Mouse (Mus musculus) gastrocnemius, adult 18-20 months (tissue): ENCODE data around the gene Cd3eap. TPM values are rescaled to one million over a fixed set of nuclear protein-coding genes. Genes with fewer than 3 reads are reported as not detected.
A peak's percentile ranks its signal among the peaks of the same experiment; 100 is the strongest.

Experiments used
- DNase-seq: peaks from one replicate; pipeline ENCODE4 v3.0.0; 2021; ENCODE audit warnings: low spot score
- total RNA-seq, 2 experiments: library from RNA; stranded (reverse); gene quantifications; 2 replicates each; pipeline ENCODE4 v1.2.3; 2021

Cd3eap gene
- total RNA-seq, 2 experiments from 2014 or later: 10.8 to 11.4 TPM

- DNase-seq: no peak
These were observed 23.7 kb downstream of the Cd3eap start for GRCm38 (mm10) chr7:19335583-19335982.

GRCm38 (mm10) chr7:19332709-19333352 lies 26.5 kb downstream of the Cd3eap start:
- peak; percentile 84 for DNase-seq

- no peak for DNase-seq
These were observed 27.4 kb downstream of the Cd3eap start for GRCm38 (mm10) chr7:19331910-19332309.

GRCm38 (mm10) chr7:19328425-19328824 lies 30.9 kb downstream of the Cd3eap start:
- no peak for DNase-seq

DNA sequence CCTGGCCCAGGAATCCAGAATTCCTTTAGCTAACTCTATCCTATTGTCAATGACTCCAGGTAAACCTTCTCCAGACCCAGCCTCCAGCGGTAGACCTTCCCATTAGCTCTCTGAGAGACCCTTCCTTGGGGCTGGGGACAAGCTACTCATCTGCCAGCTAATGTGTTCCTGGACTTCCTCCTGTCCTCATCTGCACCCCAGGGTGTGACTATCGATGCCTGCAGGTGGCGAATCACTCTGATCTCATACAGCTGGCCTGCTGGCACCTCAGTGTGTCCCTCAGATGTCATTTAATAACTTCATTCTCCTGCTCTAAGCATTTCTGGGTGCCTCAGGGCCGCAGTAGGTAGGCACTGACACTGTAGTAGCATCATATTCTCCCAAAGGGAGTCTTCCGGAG lies 31.5 kb downstream of the Cd3eap start:
- no peak for DNase-seq

GRCm38 (mm10) chr7:19327128-19327527 lies 32.2 kb downstream of the Cd3eap start:
- peak; percentile 94 for DNase-seq

DNA sequence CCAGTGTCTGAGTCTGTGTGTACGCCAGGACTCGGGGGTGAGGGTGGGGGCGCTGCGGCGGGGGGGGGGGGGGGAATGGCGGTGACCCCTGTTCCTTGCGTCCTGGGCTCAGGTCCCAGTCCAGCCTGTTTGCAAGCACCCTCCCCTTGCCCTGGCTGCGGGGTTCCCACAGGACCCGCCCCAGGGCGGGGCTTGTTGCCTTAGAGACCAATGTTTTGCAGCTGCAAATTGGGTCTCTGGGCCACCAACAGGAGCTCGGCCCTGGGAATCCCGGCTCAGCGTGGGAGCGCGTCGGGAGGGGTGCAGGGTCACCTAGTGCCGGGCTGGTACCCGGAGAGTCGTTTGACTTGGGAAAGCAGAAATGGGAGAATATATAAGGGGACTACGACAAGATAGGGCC lies 32.9 kb downstream of the Cd3eap start:
- peak; percentile 91 for DNase-seq

DNA sequence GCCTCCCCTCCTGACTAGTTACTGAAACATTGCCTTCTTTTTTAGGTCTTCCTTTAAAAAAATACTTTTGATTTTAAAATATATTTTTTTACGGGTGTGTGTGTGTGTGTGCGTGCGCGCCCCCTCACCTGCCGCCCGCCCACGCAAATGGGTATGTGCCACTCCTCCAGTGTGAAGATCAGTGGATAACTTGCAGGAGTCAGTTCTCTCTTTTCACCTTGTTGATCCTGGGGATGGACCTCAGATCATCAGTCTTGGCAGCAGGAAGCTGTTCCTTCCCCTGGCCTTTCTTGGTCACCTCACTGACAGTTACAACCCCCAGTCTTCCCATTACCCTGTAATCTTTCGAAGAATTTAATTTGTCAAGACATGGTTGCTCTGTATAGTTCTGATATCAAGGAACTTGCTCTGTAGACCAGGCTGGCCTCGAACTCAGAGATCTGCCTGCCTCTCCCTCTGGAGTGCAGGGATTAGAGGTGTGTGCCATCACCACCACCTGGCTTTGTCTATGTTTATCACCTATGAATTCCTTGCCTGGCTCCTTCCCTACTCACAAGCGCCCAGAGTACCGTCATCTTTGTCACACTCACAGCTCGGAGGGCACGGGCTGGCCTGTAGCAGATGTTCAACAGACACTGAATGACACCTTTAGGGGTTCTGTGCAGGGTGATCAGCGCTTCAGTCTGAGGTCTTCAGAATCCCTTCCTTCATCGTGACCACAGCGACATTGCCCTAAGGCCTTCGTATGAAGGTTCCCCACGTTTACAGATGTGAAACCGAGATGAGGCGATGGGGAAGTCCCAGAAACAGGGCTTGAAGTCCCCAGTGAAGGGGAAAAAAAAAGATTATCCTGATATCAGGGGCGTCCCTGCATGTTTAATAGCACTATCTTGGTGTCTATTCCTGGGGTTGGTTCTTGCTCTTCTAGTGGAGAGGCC lies 33.8 kb downstream of the Cd3eap start:
- DNase-seq: no peak

GRCm38 (mm10) chr7:19324221-19324620 lies 35.1 kb downstream of the Cd3eap start:
- DNase-seq: no peak

DNA sequence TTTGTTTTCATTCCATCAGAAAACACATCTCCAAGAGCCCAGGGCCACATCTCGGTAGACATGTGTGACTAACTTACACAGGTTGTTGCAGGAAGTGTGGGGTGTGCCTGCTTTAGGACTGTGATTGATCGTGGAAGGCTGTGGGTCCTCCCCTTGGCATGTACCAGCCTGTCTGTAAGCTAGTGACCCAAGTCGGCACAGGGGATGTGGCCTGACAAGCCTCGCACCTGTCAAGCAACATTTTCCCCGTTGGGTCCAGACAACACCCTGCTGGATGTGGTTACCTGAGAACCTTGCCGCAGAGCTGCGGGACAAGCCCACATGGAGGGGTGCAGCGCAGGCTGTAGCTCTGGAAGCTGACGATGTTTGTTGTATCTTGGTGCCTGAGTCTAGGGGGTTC lies 36.8 kb downstream of the Cd3eap start:
- DNase-seq: no peak

DNA sequence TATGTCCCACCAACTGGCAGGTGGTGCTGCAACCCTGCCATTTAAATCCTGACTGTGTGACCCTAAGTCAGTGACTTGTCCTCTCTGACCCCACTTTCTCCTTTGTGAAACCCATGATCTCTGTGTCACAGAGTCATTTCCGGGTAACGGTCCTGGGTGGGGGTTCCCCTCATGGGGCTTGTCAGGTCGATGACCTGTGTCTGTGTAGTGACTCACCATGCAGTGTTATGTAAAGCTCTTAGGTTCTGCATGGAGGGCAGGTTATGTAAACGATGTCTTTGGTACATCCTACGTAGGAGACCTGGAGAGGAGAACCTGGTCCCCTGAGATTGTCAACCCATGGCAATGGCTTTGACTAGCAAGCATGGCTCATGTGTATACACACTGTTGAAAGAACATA lies 37.8 kb downstream of the Cd3eap start:
- DNase-seq: no peak

GRCm38 (mm10) chr7:19320637-19321036 lies 38.6 kb downstream of the Cd3eap start:
- no peak for DNase-seq

DNA sequence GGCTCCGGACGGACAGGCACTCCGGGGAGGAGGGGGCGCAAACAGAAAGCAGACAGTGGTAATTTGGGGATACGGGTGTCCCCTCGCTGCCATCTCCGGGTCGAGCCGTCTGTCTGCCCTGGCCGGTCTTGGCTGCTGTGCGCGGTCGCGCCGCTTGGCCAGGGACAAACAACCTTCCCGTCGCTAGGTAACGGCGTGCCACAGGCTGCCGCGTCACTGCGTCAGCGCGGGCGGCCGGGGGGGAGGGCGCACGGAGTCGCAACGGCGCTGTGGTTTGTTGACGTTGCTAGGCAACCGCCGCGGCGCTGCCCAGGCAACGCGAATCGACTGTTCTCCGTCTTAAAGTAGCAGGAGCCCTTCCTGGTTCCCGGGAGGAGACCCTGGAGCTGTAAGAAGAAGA lies 39.4 kb downstream of the Cd3eap start:
- DNase-seq: peak; percentile 96

DNA sequence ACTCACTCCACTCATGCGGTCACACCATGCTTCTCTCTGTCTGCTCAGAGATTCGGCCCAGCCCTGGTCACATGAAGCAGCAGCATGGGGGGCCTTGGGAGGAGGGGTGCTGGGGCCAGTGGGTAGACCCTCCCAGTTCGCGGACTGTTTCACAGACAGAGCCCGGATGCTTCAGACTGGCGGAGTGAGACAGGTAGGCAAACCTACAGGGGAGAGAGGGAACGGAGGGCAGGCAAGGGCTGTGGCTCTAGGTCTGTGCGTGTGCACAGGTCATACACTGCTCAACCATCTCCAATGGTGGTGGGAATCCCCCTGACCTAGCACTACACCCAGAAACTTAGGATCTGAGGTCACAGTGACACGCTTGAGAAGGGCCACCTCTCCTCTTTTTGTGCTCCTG lies 39.8 kb downstream of the Cd3eap start:
- DNase-seq: no peak

GRCm38 (mm10) chr7:19318676-19319075 lies 40.6 kb downstream of the Cd3eap start:
- DNase-seq: no peak

GRCm38 (mm10) chr7:19318201-19318600 lies 41.1 kb downstream of the Cd3eap start:
- DNase-seq: no peak

- no peak for DNase-seq
These were observed 42.7 kb downstream of the Cd3eap start for GRCm38 (mm10) chr7:19316451-19317161.

DNA sequence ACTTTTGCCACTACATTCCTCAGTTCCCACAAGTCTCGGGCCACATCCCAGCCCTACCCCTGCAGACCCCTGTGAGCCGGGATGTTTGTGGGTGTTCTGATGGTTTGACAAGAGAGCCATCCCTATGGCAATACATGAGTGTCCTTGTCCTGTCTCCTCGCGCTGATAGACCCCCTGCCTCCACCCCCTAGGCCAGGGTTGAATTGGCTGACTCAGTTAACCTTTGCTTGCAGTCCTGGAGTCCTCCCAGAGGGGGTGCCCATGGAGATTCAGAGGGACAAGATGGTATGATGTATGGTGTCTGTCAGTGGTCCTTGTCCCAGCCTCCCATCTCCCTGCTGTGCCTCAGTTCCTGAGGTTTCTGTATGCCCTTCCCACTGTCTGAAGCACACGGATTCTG lies 45.2 kb downstream of the Cd3eap start:
- no peak for DNase-seq

DNA sequence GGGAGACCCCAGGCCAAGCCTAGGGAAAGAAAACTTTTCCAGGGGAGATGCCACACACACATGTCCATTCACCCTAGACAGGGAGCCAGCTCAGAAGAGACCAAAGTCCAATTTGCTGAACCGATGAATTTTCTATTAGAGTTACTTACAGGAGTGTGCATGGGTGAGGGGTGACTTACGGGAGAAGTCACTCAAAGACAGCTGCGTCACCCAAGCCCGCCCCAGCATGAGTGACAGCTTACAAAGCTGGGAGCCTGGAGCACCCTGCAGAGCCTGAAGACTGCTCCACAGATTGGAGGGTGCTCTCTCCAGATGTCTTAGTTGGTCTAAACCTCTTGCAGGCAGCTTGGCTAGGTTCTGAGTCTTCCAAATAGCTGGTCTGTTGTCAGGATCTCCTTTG lies 47.3 kb downstream of the Cd3eap start:
- DNase-seq: no peak

DNA sequence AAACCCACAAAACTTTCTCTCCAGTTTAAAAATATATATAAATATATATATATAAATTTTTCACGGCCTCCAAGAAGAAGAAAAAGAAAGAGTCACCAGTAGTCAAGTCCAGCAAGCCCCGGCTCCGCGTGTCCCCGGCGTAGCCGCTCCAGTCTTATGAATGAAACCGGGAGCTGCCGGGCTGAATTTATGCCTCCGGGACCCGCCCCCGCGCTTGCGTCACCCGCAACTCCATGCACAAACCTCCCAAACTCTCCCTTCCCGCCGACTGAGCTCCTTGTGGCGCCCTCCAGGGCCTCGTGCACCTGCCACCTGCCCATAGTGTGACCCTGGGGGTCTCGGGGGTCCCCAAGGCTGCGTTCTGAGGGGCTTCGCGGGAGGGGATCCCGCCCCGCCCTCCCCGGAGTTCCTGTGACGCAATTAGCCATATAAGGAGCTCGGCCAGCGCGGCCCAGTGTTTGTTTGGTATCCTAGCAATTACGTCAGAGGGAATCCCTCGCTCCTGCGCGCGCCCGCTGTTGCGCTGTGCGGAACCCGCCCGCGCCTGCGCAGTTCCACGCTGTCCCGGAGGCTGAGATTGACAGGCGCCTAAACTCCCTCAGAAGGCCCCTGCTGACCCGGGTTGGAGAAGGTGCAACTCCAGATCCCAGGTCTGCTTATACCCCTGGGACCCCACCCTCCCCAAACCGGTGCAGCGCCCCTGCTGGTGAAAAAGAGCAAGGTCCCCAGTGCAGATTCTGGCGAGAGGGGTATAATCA lies 49.2 kb downstream of the Cd3eap start, which contains the start of gene Fosb:
Fosb (minus strand) TSS at position 168 of the 758 bp plus-strand sequence.
- DNase-seq: peak; percentile 95

DNA sequence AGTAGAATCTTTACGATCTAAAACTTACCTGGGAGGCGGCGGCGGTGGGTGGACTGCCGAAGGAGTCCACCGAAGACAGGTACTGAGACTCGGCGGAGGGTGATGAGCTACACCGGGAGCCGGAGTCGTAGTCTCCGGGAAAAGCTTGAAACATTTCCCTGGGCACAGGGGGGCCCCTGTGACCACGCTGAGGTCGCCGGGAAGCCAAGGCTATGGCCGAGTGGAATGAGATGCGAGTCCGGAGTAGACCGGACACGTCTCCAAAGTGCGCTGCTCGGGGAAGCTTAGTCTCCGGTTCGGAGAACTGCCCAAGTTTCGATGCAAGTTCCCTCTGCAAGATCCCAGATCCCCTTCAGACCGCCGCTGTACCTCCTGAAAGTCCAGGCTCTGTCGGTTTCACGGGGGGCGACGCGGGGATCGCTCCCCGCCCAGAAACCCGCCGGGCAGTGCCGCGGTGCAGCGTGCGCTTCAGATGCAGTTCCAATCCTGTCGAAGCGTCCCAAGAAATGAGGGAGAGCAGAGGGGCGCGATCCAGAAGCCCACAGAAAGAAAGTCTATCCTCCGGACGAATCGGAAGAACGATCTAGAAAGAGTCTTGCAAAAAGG lies 49.9 kb downstream of the Cd3eap start:
- no peak for DNase-seq
